Mouse (Mus musculus) brain, embryonic 14.5 days (tissue): ENCODE results near the gene Pelo.

ENCODE experiments used
- CTCF ChIP-seq: fragments of 200-500 bp; IDR thresholded peaks from 2 replicates; pipeline ENCODE4 v1.5.1; 2012; ENCODE audit warnings: inconsistent platforms, mild to moderate bottlenecking, moderate library complexity, borderline replicate concordance; ENCODE audit not compliant: insufficient read depth, insufficient read length; ENCODE audit errors: extremely low read depth
- POLR2A ChIP-seq: fragments of 200-500 bp; IDR thresholded peaks from 2 replicates; pipeline ENCODE4 v1.6.1; 2012; ENCODE audit warnings: mild to moderate bottlenecking, inconsistent platforms, borderline replicate concordance; ENCODE audit not compliant: poor library complexity, insufficient read depth, insufficient read length, severe bottlenecking; ENCODE audit errors: extremely low read depth

- TF ChIP-seq CTCF (no peak), POLR2A (no peak)
Measured at GRCm38 (mm10) chr13:115089020-115089394, 979 bp downstream of the Pelo start.
